Mouse (Mus musculus) midbrain, embryonic 14.5 days (tissue): Measurements from ENCODE around the gene Gm45021. TPM values are rescaled to one million over a fixed set of nuclear protein-coding genes. Genes with fewer than 3 reads are reported as not detected.

Source experiments
- ATAC-seq: fragments of 200-750 bp; cut with Nextera tagmentation; 2 replicates; pipeline ENCODE4 v1.8.0; 2017; ENCODE audit warnings: moderate number of reproducible peaks, moderate library complexity; ENCODE audit not compliant: low FRiP score, low TSS enrichment
- DNase-seq: peaks from one replicate; pipeline ENCODE4 v3.0.0-alpha.2; 2015
- H3K27ac ChIP-seq: fragments of 300-500 bp; sonication (generic); replicated peaks from 2 replicates; pipeline ENCODE4 v1.5.1; 2014; ENCODE audit warnings: mild to moderate bottlenecking, low read depth, low read length, moderate library complexity
- H3K27me3 ChIP-seq: fragments of 300-500 bp; sonication (generic); 2 replicates; pipeline ENCODE4 v1.6.1; 2014; ENCODE audit warnings: low read length, control low read depth, mixed read lengths; ENCODE audit not compliant: control insufficient read depth, insufficient read depth
- H3K36me3 ChIP-seq: fragments of 300-500 bp; sonication (generic); 2 replicates; pipeline ENCODE4 v1.6.1; 2014; ENCODE audit warnings: low read length, control low read depth; ENCODE audit not compliant: control insufficient read depth, insufficient read depth
- H3K4me1 ChIP-seq: fragments of 300-500 bp; sonication (generic); 2 replicates; pipeline ENCODE4 v1.6.1; 2014; ENCODE audit warnings: mild to moderate bottlenecking, antibody characterized with exemption, low read length, control low read depth; ENCODE audit not compliant: control insufficient read depth, insufficient read depth
- H3K4me2 ChIP-seq: fragments of 300-500 bp; sonication (generic); 2 replicates; pipeline ENCODE4 v1.6.1; 2014; ENCODE audit warnings: mild to moderate bottlenecking, low read length, moderate library complexity
- H3K4me3 ChIP-seq: fragments of 300-500 bp; sonication (generic); replicated peaks from 2 replicates; pipeline ENCODE4 v1.5.1; 2014; ENCODE audit warnings: low read depth, low read length
- H3K9ac ChIP-seq: fragments of 300-500 bp; sonication (generic); replicated peaks from 2 replicates; pipeline ENCODE4 v1.6.1; 2014; ENCODE audit warnings: mild to moderate bottlenecking, low read length, moderate library complexity
- H3K9me3 ChIP-seq: fragments of 300-500 bp; sonication (generic); 2 replicates; pipeline ENCODE4 v1.6.1; 2016; ENCODE audit warnings: low read length, control low read depth, mixed read lengths; ENCODE audit not compliant: control insufficient read depth
- WGBS: fragments of 180-500 bp; shearing (Covaris S2); extraction: QIAGEN DNeasy Blood & Tissue Kit; methylation state at CpG from one replicate; pipeline ENCODE4 v1.1.7; 2014; 5-methylcytosine and 5-hydroxymethylcytosine counted together
- polyA plus RNA-seq: library from polyadenylated mRNA; unstranded; fragments of >200 nt; fragmentation: Nextera tagmentation; extraction: Ambion mirVana; gene quantifications from 2 replicates; pipeline ENCODE4 v1.2.1, GENCODE M21; 2014

The Gm45021 gene
- polyA plus RNA-seq, 1 experiment from 2014 or later, result not detected

- ATAC-seq, result no peak
- WGBS, result 17% methylated on average over 3 of the region's 3 CpGs
Observed at GRCm38 (mm10) chr6:48581257-48581656, 8.2 kb upstream of the Gm45021 start.

DNA sequence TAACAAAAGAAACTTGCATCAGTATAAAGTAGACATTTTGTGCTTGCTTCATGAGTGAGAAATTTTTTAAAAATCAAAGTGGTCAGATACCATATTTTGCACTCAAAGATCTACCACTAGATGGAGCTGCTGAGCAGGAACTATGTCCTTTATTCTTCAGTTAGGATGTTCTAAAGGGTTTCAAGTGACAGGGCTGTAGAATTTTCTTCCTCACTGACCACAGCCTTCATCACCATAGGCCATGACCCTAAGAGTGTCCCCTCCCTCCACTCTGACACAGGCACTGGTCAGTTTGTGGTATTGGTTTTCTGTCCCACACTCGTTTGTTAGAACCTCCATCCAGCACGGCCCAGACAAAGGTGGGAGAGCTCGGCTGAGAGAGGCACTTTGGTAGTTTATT is 7.4 kb upstream of the Gm45021 start:
- no peaks in the 10 kb centered on the region for H3K36me3 ChIP-seq
- H3K4me3 ChIP-seq, result no peak overlapping the region
- H3K4me2 ChIP-seq, result no peak overlapping the region
- no peaks in the 10 kb centered on the region for H3K27me3 ChIP-seq
- H3K4me1 ChIP-seq, result no peaks in the 10 kb centered on the region
- no peaks in the 10 kb centered on the region for H3K9me3 ChIP-seq
- H3K9ac ChIP-seq, result no peak overlapping the region
- no peak overlapping the region for H3K27ac ChIP-seq
- ATAC-seq (no peak), DNase-seq (peak; percentile 92)
- WGBS, result 72% methylated on average over 3 of the region's 3 CpGs

More at GRCm38 (mm10) chr6:48581257-48581656, 8.2 kb upstream of the Gm45021 start:
- no peaks in the 10 kb centered on the region for H3K9me3 ChIP-seq
- no peak for DNase-seq
- no peak overlapping the region for H3K4me2 ChIP-seq
- H3K9ac ChIP-seq, result no peak overlapping the region
- H3K27ac ChIP-seq, result no peak overlapping the region
- no peaks in the 10 kb centered on the region for H3K36me3 ChIP-seq
- no peaks in the 10 kb centered on the region for H3K4me1 ChIP-seq
- H3K4me3 ChIP-seq, result no peak overlapping the region
- H3K27me3 ChIP-seq, result no peaks in the 10 kb centered on the region

DNA sequence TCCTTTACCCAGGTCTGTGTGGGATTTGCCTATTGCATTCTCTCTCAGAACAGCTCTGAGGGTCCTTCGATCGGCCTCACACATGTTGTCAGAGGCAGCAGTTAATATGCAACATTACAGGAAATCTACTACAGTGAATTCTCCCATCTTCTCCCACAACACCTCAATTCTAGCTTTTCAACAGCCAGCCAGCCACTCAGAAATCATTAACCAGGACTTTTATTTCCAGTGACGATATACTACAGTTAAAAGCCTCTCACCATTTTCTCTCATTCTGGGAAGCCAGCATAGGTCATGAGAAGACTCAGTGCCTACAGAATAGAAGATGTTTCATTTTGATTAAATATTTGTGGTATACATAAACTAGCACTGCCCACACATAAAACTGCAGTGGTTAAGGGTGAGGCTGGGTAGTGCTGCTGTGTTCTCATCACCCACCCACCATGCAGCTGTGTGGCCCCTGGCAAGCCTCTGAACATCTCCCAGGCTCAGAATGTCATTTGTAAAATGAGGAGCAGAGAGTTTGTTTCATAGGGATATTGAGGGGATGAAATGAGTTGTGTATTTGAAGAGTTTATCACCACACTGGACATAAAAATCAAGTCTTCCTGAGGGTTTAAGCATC is 1.9 kb downstream of the Gm45021 start:
- Histone ChIP-seq H3K4me3 (no peak overlapping the region), H3K4me1 (peaks cover 16% of the 10 kb centered on the region), H3K27ac (no peak overlapping the region), H3K9me3 (peaks cover under 1% of the 10 kb centered on the region; the same call in 1 of the 2 replicates), H3K4me2 (no peak overlapping the region), H3K9ac (no peak overlapping the region), H3K36me3 (peaks cover 7% of the 10 kb centered on the region), H3K27me3 (no peaks in the 10 kb centered on the region)
- WGBS, result 94% methylated on average over 3 of the region's 3 CpGs
- ATAC-seq, result no peak
- no peak for DNase-seq

DNA sequence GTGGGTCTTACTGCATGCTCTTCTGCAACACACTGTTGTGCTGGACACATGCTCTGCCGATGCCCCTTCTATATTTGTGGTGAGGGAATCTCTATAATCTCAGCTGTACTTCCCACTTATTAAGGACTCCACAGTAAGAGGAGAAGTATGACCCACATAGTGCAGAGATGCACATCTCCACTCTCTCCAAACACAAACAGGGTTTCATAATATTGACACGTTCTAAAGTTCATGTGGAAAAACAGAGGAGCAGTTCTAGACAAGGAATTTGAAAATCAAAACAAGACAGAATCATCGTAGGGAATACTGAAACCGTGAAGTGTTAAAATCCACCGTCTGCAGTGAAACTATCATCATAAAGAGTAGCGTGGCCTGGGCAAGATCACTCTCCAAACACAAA is 2.5 kb downstream of the Gm45021 start:
- no peak overlapping the region for H3K4me3 ChIP-seq
- peaks cover 12% of the 10 kb centered on the region for H3K36me3 ChIP-seq
- ATAC-seq (no peak), DNase-seq (no peak)
- H3K4me2 ChIP-seq, result no peak overlapping the region
- H3K9me3 ChIP-seq, result peaks cover 6% of the 10 kb centered on the region
- no peak overlapping the region for H3K27ac ChIP-seq
- 93% methylated on average over 6 of the region's 6 CpGs for WGBS
- no peaks in the 10 kb centered on the region for H3K27me3 ChIP-seq
- H3K4me1 ChIP-seq, result peaks cover 16% of the 10 kb centered on the region
- H3K9ac ChIP-seq, result no peak overlapping the region

GRCm38 (mm10) chr6:48593158-48594042 is 4.0 kb downstream of the Gm45021 start, which contains the start of the genes Repin1 and Gm44965:
Repin1 (plus strand) TSS chr6:48593883.
Gm44965 (plus strand) TSS chr6:48593941.
- peak within 1 kb of the TSS; percentile 94 for H3K27ac ChIP-seq
- peak within 1 kb of the TSS; percentile 72 for H3K4me2 ChIP-seq
- peaks cover 16% of the 10 kb centered on the region for H3K4me1 ChIP-seq
- ATAC-seq, result peak; percentile 95
- peak within 1 kb of the TSS; percentile 71 for H3K4me3 ChIP-seq
- peaks cover 18% of the 10 kb centered on the region for H3K9me3 ChIP-seq
- H3K9ac ChIP-seq, result peak within 1 kb of the TSS; percentile 85
- 3% methylated on average over 45 of the region's 45 CpGs for WGBS
- peaks cover 28% of the 10 kb centered on the region for H3K36me3 ChIP-seq
- no peaks in the 10 kb centered on the region for H3K27me3 ChIP-seq
- DNase-seq, result peak; percentile 95

DNA sequence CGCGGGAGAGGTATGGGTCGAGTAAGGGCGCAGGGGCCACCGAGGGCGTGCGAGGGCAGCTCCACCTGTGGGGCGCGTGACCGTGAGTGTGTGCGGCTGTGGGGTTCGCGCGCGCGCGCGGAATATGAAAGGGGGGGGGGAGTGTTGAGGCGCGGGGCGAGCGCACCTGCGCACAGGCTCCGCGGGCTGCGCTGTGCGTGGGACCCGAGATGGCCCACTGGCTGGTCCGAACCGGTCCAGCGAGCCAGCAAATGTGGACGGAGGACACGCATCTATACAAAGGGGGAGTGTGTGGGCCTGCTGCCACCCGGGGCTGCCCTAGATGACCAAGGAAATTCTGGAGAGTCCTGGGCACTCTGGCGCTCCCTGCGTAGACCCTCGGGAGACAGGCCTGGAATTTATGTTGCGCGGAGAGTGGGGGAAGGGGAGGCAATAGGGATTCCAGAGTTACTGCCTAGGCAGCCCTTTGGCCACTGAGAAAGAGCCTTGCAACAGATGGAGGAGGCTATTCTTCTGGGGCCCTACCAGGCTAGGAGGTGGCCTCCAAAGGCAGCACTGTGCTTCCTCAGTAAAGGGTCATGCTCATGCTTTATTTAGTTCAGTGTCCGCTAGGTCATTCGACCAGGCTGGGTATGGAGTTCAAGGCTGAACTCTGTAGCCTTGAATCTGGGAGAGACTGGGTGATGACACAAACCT is 4.8 kb downstream of the Gm45021 start:
- WGBS, result under 1% methylated on average over 41 of the region's 41 CpGs
- Histone ChIP-seq H3K27me3 (no peaks in the 10 kb centered on the region), H3K36me3 (peaks cover 36% of the 10 kb centered on the region), H3K9ac (peak overlapping the region; percentile 85), H3K27ac (peak overlapping the region; percentile 94), H3K4me1 (peaks cover 16% of the 10 kb centered on the region), H3K4me3 (peak overlapping the region; percentile 71), H3K4me2 (peak overlapping the region; percentile 72), H3K9me3 (peaks cover 18% of the 10 kb centered on the region)
- ATAC-seq (peak; percentile 81), DNase-seq (peak; percentile 88)

GRCm38 (mm10) chr6:48595278-48595677 is 5.9 kb downstream of the Gm45021 start:
- peaks cover 46% of the 10 kb centered on the region for H3K36me3 ChIP-seq
- no peak overlapping the region for H3K4me3 ChIP-seq
- ATAC-seq (no peak), DNase-seq (no peak)
- H3K9ac ChIP-seq, result no peak overlapping the region
- H3K4me2 ChIP-seq, result peak overlapping the region; percentile 72
- H3K27me3 ChIP-seq, result no peaks in the 10 kb centered on the region
- no peak overlapping the region for H3K27ac ChIP-seq
- peaks cover 18% of the 10 kb centered on the region for H3K9me3 ChIP-seq
- WGBS, result 32% methylated on average over 1 of the region's 1 CpGs
- peaks cover 16% of the 10 kb centered on the region for H3K4me1 ChIP-seq

DNA sequence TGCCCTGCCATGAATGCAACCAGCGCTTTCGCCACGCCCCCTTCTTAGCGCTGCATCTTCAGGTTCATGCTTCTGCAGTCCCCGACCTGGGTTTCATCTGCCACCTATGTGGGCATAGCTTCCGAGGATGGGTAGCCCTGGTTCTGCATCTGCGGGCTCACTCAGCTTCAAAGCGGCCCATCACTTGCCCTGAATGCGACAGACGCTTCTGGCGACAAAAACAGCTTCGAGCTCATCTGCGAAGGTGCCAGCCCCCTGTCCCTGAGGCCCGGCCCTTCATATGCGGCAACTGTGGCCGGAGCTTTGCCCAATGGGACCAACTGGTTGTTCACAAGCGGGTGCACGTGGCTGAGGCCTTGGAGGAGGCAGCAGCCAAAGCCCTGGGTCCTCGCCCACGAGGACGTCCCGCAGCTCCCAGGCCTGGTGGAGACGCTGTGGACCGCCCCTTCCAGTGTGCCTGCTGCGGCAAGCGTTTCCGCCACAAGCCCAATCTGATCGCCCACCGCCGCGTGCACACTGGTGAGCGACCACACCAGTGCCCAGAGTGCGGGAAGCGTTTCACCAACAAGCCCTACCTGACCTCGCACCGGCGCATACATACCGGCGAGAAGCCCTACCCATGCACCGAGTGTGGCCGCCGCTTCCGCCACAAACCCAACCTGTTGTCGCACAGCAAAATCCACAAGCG is 7.3 kb downstream of the Gm45021 start:
- Histone ChIP-seq H3K36me3 (peaks cover 47% of the 10 kb centered on the region), H3K4me2 (no peak overlapping the region), H3K9me3 (peaks cover 18% of the 10 kb centered on the region), H3K4me1 (peaks cover 21% of the 10 kb centered on the region), H3K4me3 (no peak overlapping the region), H3K27me3 (no peaks in the 10 kb centered on the region), H3K27ac (no peak overlapping the region), H3K9ac (no peak overlapping the region)
- DNase-seq, result no peak
- no peak for ATAC-seq
- WGBS, result 97% methylated on average over 45 of the region's 45 CpGs
